Mouse (Mus musculus) central nervous system, embryonic 14 days (tissue): ENCODE measurements around the gene Fat4. TPM values are rescaled to one million over a fixed set of nuclear protein-coding genes. Genes with fewer than 3 reads are reported as not detected.

Experiments
- polyA plus RNA-seq: library from polyadenylated mRNA; depleted of rRNA; stranded (reverse); fragments of >200 nt; gene quantifications from 2 replicates; pipeline ENCODE4 v1.2.3, GENCODE M21; 2012; rRNA removed

Fat4 gene
- 17.9 and 18.4 TPM in 2 replicates for polyA plus RNA-seq

GRCm38 (mm10) chr3:38886890-38887355 lies at the start of gene Fat4:
Gene Fat4, plus strand, starts transcription at chr3:38886940.

